ENCODE assay signal across 9 mouse cellular contexts in genomic region chr12:71701753-71702152, GRCm38 (mm10).
DNase-seq lines count a peak whose midpoint lies in the region; ATAC-seq and TF ChIP-seq lines count a peak whose summit lies in the region.
"Had no signal": no experiment of that assay in that cellular context is flagged by ENCODE, and none has a peak within 500 bp of the region (broad histone marks: within the 10 kb centered on the region; RNA-seq: fewer than 3 reads in every experiment).

No protein-coding gene starts in this region.

- no peaks in the 10 kb centered on the region for H3K36me3 ChIP-seq in hindbrain, postnatal 0 days (ENCODE audit: insufficient read depth, low read length)
- no peaks in the 10 kb centered on the region for H3K36me3 ChIP-seq in hindbrain, embryonic 13.5 days
- H3K36me3 ChIP-seq in G1E (replicated peaks) = no peaks in the 10 kb centered on the region
- H3K36me3 ChIP-seq: limb, embryonic 15.5 days had no signal

- no peak for ATAC-seq in hindbrain, postnatal 0 days
- ATAC-seq in hindbrain, embryonic 13.5 days (ENCODE audit: low FRiP score) = no peak
- ATAC-seq in G1E (ENCODE audit: extremely low read depth, insufficient number of reproducible peaks, low FRiP score, poor library complexity, severe bottlenecking) = no peak
- no peak for ATAC-seq in megakaryocyte-erythroid progenitor cell, adult 5-6 weeks (replicated peaks; ENCODE audit: low FRiP score, low TSS enrichment, poor library complexity, severe bottlenecking)

- H3K9me3 ChIP-seq in hindbrain, postnatal 0 days (ENCODE audit: low read length) = no peaks in the 10 kb centered on the region
- H3K9me3 ChIP-seq in hindbrain, embryonic 13.5 days = no peaks in the 10 kb centered on the region
- no peaks in the 10 kb centered on the region for H3K9me3 ChIP-seq in G1E (replicated peaks)
- H3K9me3 ChIP-seq: limb, embryonic 15.5 days had no signal

- 83% methylated on average over 2 of the region's 2 CpGs for WGBS in hindbrain, postnatal 0 days
- 83% methylated on average over 2 of the region's 2 CpGs for WGBS in hindbrain, embryonic 13.5 days
- 81% methylated on average over 2 of the region's 2 CpGs for WGBS in cerebellum, adult 2 months

- H3K4me3 ChIP-seq in hindbrain, postnatal 0 days (ENCODE audit: low read length) = no peak overlapping the region
- no peak overlapping the region for H3K4me3 ChIP-seq in hindbrain, embryonic 13.5 days
- H3K4me3 ChIP-seq in G1E (ENCODE audit: low read depth, low read length) = no peak overlapping the region
- H3K4me3 ChIP-seq in cerebellum, adult 2 months (replicated peaks; ENCODE audit: insufficient read depth, low read depth, low read length) = no peak overlapping the region
- H3K4me3 ChIP-seq: limb, embryonic 15.5 days had no signal

- H3K9ac ChIP-seq in hindbrain, postnatal 0 days (replicated peaks; ENCODE audit: low read length) = no peak overlapping the region
- H3K9ac ChIP-seq in hindbrain, embryonic 13.5 days = no peak overlapping the region
- H3K9ac ChIP-seq: limb, embryonic 15.5 days had no signal

- H3K4me1 ChIP-seq in hindbrain, postnatal 0 days (ENCODE audit: insufficient read depth, low read length) = no peaks in the 10 kb centered on the region
- H3K4me1 ChIP-seq in hindbrain, embryonic 13.5 days (replicated peaks) = no peaks in the 10 kb centered on the region
- no peaks in the 10 kb centered on the region for H3K4me1 ChIP-seq in G1E (ENCODE audit: insufficient read depth, low read depth, low read length)
- H3K4me1 ChIP-seq in cerebellum, adult 2 months (ENCODE audit: control insufficient read depth, insufficient read depth, low read length) = no peaks in the 10 kb centered on the region
- H3K4me1 ChIP-seq: limb, embryonic 15.5 days had no signal

- no peak overlapping the region for H3K27ac ChIP-seq in hindbrain, postnatal 0 days
- no peak overlapping the region for H3K27ac ChIP-seq in hindbrain, embryonic 13.5 days
- H3K27ac ChIP-seq in cerebellum, adult 2 months (ENCODE audit: insufficient read depth, low read length) = no peak overlapping the region
- H3K27ac ChIP-seq: limb, embryonic 15.5 days had no signal

- intact Hi-C loops in heart, postnatal 14 days (cut with DNase I) = no loop called here

- DNase-seq in hindbrain, postnatal 0 days (ENCODE audit: low spot score) = peak; percentile 65
- DNase-seq in G1E (ENCODE audit: low spot score) = no peak
- DNase-seq in cerebellum, adult 2 months = peak; percentile 29 to 39
- peak; percentile 40 to 52 for DNase-seq in heart, postnatal 14 days
- DNase-seq in lung, postnatal 25 days (ENCODE audit: low spot score) = peak; percentile 1
- DNase-seq in T-cell, adult 2 months (ENCODE audit: low spot score) = no peak

- H3K4me2 ChIP-seq in hindbrain, postnatal 0 days (ENCODE audit: low read depth, low read length) = no peak overlapping the region
- no peak overlapping the region for H3K4me2 ChIP-seq in hindbrain, embryonic 13.5 days
- H3K4me2 ChIP-seq: limb, embryonic 15.5 days had no signal

- TF ChIP-seq CTCF in hindbrain, postnatal 0 days (IDR thresholded peaks at IDR 0.05; ENCODE audit: low read depth) = peak; percentile 67
- TF ChIP-seq CTCF in G1E (IDR thresholded peaks at IDR 0.05; ENCODE audit: low read depth, low read length) = peak; percentile 27; the same call in 1 of the 2 replicates
- TF ChIP-seq CTCF in cerebellum, adult 2 months (IDR thresholded peaks at IDR 0.05; ENCODE audit: borderline replicate concordance, insufficient read depth, low read depth, low read length) = peak; percentile 48; the same call in 1 of the 2 replicates

- no peak for TF ChIP-seq POLR2A in cerebellum, adult 2 months (IDR thresholded peaks at IDR 0.05; ENCODE audit: borderline replicate concordance, insufficient read depth, low read length)

- H3K27me3 ChIP-seq in hindbrain, postnatal 0 days (ENCODE audit: insufficient read depth, low read length) = no peaks in the 10 kb centered on the region
- H3K27me3 ChIP-seq in hindbrain, embryonic 13.5 days = no peaks in the 10 kb centered on the region
- H3K27me3 ChIP-seq in G1E (ENCODE audit: insufficient read depth, low read length) = no peaks in the 10 kb centered on the region
- H3K27me3 ChIP-seq in cerebellum, adult 2 months (ENCODE audit: control insufficient read depth, insufficient read depth, low read length) = no peaks in the 10 kb centered on the region
- H3K27me3 ChIP-seq: limb, embryonic 15.5 days had no signal

Comparison
In these comparisons a context has a peak if more than half of its experiments do, and no peak if none do; other contexts are left out.
1. DNase-seq: peak in hindbrain, postnatal 0 days (single experiment), cerebellum, adult 2 months (2 of 2), heart, postnatal 14 days (2 of 2) and lung, postnatal 25 days (single experiment); none in G1E (single experiment) and T-cell, adult 2 months (single experiment).
2. Peak in every context shown above with its lines, with median percentiles within 50 percentile points of each other: CTCF ChIP-seq.